In the genomic region with DNA sequence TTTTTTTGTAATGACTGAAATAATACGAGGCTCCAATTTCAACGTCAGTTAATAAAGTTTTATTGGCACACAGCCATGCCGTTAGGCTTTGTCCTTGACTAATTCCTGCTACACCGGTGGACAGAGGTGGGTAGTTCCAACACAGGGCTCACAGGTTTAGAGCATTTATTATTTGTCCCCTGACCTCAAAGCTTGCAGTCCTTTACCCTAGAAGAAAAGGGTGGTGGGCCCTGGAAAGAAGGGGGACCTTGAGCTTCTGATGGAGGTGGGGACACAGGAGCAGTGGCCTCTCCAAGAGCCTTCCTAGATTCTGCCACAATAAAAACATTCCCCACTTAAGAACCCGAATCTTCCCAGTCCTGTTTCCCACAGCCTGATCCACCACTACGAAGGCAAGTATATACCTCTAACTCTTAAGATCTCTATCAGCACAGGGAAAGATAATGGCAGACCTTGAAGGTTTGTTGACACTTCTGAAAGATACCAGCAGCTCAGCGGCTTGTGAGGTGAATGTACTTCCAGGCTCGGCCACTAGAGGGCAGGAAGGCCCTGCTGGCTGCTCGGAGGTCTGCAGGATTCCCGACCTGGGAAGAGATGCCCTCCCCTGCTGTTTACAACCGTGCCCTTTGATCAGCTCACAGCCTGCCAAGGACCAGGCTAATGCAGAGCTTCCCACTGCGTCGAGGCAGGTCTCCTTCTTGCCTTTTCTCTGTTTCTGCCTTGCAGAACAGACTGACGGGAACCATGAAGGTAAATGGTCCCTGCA, we compare ENCODE assay signal across 8 mouse cellular contexts. TPM values are rescaled to one million over a fixed set of nuclear protein-coding genes. Genes with fewer than 3 reads are reported as not detected.
DNase-seq lines count a peak whose midpoint lies in the region; ATAC-seq and TF ChIP-seq lines count a peak whose summit lies in the region.

No protein-coding gene starts in this region.

- no peak overlapping the region for H3K27ac ChIP-seq in kidney, adult 2 months (ENCODE audit: insufficient read depth, low read depth, low read length)
- no peak overlapping the region for H3K27ac ChIP-seq in limb, embryonic 12.5 days

- no peak for TF ChIP-seq POLR2A in kidney, adult 2 months (IDR thresholded peaks at IDR 0.05; ENCODE audit: low read depth, low read length)

- H3K4me2 ChIP-seq in limb, embryonic 12.5 days, result peak overlapping the region; percentile 43

- H3K4me3 ChIP-seq in kidney, adult 2 months (ENCODE audit: insufficient read depth, low read depth, low read length), result no peak overlapping the region
- 0 out of 2 replicates have a peak overlapping the region, but pooled peaks have one; percentile 11 for H3K4me3 ChIP-seq in limb, embryonic 12.5 days (replicated peaks)

- H3K36me3 ChIP-seq in kidney, adult 2 months (ENCODE audit: control insufficient read depth, insufficient read depth, low read length), result no peaks in the 10 kb centered on the region
- H3K36me3 ChIP-seq in limb, embryonic 12.5 days, result no peaks in the 10 kb centered on the region

- 19% methylated on average over 14 of the region's 14 CpGs for WGBS in kidney, adult 2 months
- WGBS in limb, embryonic 12.5 days, result 18% methylated on average over 14 of the region's 14 CpGs

- TF ChIP-seq CTCF in kidney, adult 2 months (conservative IDR thresholded peaks at IDR 0.05; ENCODE audit: insufficient read depth, insufficient read length, low read depth, low read length), result peak; percentile 98

- intact Hi-C loops in heart, postnatal 25 days (cut with DNase I), result loop anchor here (1.0 to 5.0 kb wide), 4 partner anchors 80 to 198 kb away; no protein-coding TSS in a partner anchor

- H3K9ac ChIP-seq in limb, embryonic 12.5 days (replicated peaks), result peak overlapping the region; percentile 47; the same call in 1 of the 2 replicates

- H3K9me3 ChIP-seq in limb, embryonic 12.5 days, result no peaks in the 10 kb centered on the region

- peak; percentile 56; the same call in 1 of the 2 replicates for ATAC-seq in limb, embryonic 12.5 days (ENCODE audit: insufficient number of reproducible peaks, insufficient read depth, low FRiP score, low TSS enrichment, low read depth)
- peak; percentile 54 for ATAC-seq in monocyte, adult 5-6 weeks (replicated peaks; ENCODE audit: insufficient number of reproducible peaks, low FRiP score, low TSS enrichment, poor library complexity, severe bottlenecking)

- DNase-seq in heart, adult 11 months, result peak; percentile 95
- no peak for DNase-seq in heart, postnatal 25 days (ENCODE audit: low spot score)
- DNase-seq in embryo, embryonic 11.5 days (ENCODE audit: low read depth, low spot score), result peak; percentile 77
- peak; percentile 76 to 93 for DNase-seq in heart, adult 18-20 months
- DNase-seq in kidney, adult 2 months, result peak; percentile 92
- DNase-seq in spleen, postnatal 36 days (ENCODE audit: low spot score in 2 of 2), result peak; percentile 48 to 49

- peaks cover 4% of the 10 kb centered on the region; the same call in 1 of the 2 replicates for H3K4me1 ChIP-seq in kidney, adult 2 months (ENCODE audit: control insufficient read depth, insufficient read depth, low read length)
- peaks cover 17% of the 10 kb centered on the region for H3K4me1 ChIP-seq in limb, embryonic 12.5 days (replicated peaks)

- no peaks in the 10 kb centered on the region for H3K27me3 ChIP-seq in kidney, adult 2 months (replicated peaks; ENCODE audit: control insufficient read depth, insufficient read depth, low read length)
- H3K27me3 ChIP-seq in limb, embryonic 12.5 days, result peaks cover 42% of the 10 kb centered on the region

RNA-seq across cellular contexts. Expression of a gene that starts 17.7 kb away (rescaled TPM):
- total RNA-seq in heart, postnatal 25 days (2021), result 10 to 100 TPM; 10.9 to 12.0 TPM
- total RNA-seq in heart, adult 18-20 months (2021), result 10 to 100 TPM; 14.7 to 16.0 TPM
- polyA plus RNA-seq in kidney, adult 2 months (2012; rRNA removed), result 69.3 and 73.8 TPM in 2 replicates
- polyA plus RNA-seq in limb, embryonic 12.5 days (2016; fragmentation: Nextera tagmentation; extraction: Ambion mirVana), result 3.6 TPM in 2 replicates
- 0.43 to 2.9 TPM in 2 of 3 replicates, not detected in the other for total RNA-seq in monocyte, adult 5-6 weeks (2017)

RNA-seq across cellular contexts. Expression of a gene that starts 34.0 kb away (rescaled TPM):
- total RNA-seq in heart, postnatal 25 days (2021), result not detected
- total RNA-seq in heart, adult 18-20 months (2021), result not detected
- polyA plus RNA-seq in kidney, adult 2 months (2012; rRNA removed), result not detected in 2 replicates
- 0.83 and 1.2 TPM in 2 replicates for polyA plus RNA-seq in limb, embryonic 12.5 days (2016; fragmentation: Nextera tagmentation; extraction: Ambion mirVana)
- total RNA-seq in monocyte, adult 5-6 weeks (2017), result 1.8 TPM in 1 of 3 replicates, not detected in the others

RNA-seq across cellular contexts. Expression of a gene that starts 34.1 kb away (rescaled TPM):
- not detected for total RNA-seq in heart, postnatal 25 days (2021)
- under 1 TPM in 1 of 2 experiments, not detected in 1; 0.10 TPM for total RNA-seq in heart, adult 18-20 months (2021)
- polyA plus RNA-seq in kidney, adult 2 months (2012; rRNA removed), result not detected in 2 replicates
- polyA plus RNA-seq in limb, embryonic 12.5 days (2016; fragmentation: Nextera tagmentation; extraction: Ambion mirVana), result 0.20 and 0.45 TPM in 2 replicates
- not detected in 3 replicates for total RNA-seq in monocyte, adult 5-6 weeks (2017)
